Mouse (Mus musculus) frontal cortex, postnatal 10 days (tissue): ENCODE measurements at regions not wholly inside any gene's neighbourhood (a gene's known extent, or its start where the extent isn't known, plus 50 kb on each side); places are given as distances from the start of the nearest gene placed in this dataset.

ENCODE experiments used
- DNase-seq, 2 experiments: peaks; one replicate each; pipeline ENCODE4 v3.0.0; 2022; ENCODE audit warnings: low spot score in 2 of 2, mixed read lengths in 1 of 2

GRCm38 (mm10) chr12:32489415-32490139, 111.1 kb downstream of the Ccdc71l start:
- no peak for DNase-seq

GRCm38 (mm10) chr12:32504196-32504595, 125.7 kb downstream of the Ccdc71l start:
- no peak for DNase-seq

- no peak for DNase-seq
Measured at GRCm38 (mm10) chr12:32508671-32509070, 130.2 kb downstream of the Ccdc71l start.

GRCm38 (mm10) chr12:32525586-32525985, 147.1 kb downstream of the Ccdc71l start:
- DNase-seq, result no peak

GRCm38 (mm10) chr12:32531216-32531615, 152.7 kb downstream of the Ccdc71l start:
- DNase-seq, result no peak

- DNase-seq, result no peak
Measured at GRCm38 (mm10) chr12:32533641-32534040, 155.1 kb downstream of the Ccdc71l start.

- DNase-seq, result no peak
Measured at GRCm38 (mm10) chr12:32545466-32545865, 167.0 kb downstream of the Ccdc71l start.

GRCm38 (mm10) chr12:32546356-32546755, 167.9 kb downstream of the Ccdc71l start:
- no peak for DNase-seq

GRCm38 (mm10) chr12:32553793-32554192, 175.3 kb downstream of the Ccdc71l start:
- no peak for DNase-seq

GRCm38 (mm10) chr12:32567777-32568176, 189.3 kb downstream of the Ccdc71l start:
- DNase-seq, result no peak

GRCm38 (mm10) chr12:32581304-32581703, 202.8 kb downstream of the Ccdc71l start:
- DNase-seq, result no peak

- DNase-seq, result peak; percentile 9 to 14
Measured at GRCm38 (mm10) chr12:32602131-32602815, 217.1 kb upstream of the Nampt start.

GRCm38 (mm10) chr12:32605353-32605752, 214.0 kb upstream of the Nampt start:
- no peak for DNase-seq

- no peak for DNase-seq
Measured at GRCm38 (mm10) chr12:32615000-32615399, 204.3 kb upstream of the Nampt start.

- no peak for DNase-seq
Measured at GRCm38 (mm10) chr12:32616086-32616485, 203.3 kb upstream of the Nampt start.

- DNase-seq, result no peak
Measured at GRCm38 (mm10) chr12:32617031-32617430, 202.3 kb upstream of the Nampt start.

GRCm38 (mm10) chr12:32619830-32620229, 199.5 kb upstream of the Nampt start:
- no peak for DNase-seq

- DNase-seq, result no peak
Measured at GRCm38 (mm10) chr12:32621739-32622138, 197.6 kb upstream of the Nampt start.

GRCm38 (mm10) chr12:32628552-32628951, 190.8 kb upstream of the Nampt start:
- DNase-seq, result no peak

- peak in 1 of 2 experiments; percentile 8 for DNase-seq
Measured at GRCm38 (mm10) chr12:32632935-32633334, 186.4 kb upstream of the Nampt start.

- DNase-seq, result no peak
Measured at GRCm38 (mm10) chr12:32635055-32635454, 184.3 kb upstream of the Nampt start.

- DNase-seq, result peak in 1 of 2 experiments; percentile 9
Measured at GRCm38 (mm10) chr12:32637400-32638100, 181.8 kb upstream of the Nampt start.

GRCm38 (mm10) chr12:32640591-32640990, 178.8 kb upstream of the Nampt start:
- no peak for DNase-seq
